ENCODE assay signal across 10 mouse cellular contexts in the genomic region with DNA sequence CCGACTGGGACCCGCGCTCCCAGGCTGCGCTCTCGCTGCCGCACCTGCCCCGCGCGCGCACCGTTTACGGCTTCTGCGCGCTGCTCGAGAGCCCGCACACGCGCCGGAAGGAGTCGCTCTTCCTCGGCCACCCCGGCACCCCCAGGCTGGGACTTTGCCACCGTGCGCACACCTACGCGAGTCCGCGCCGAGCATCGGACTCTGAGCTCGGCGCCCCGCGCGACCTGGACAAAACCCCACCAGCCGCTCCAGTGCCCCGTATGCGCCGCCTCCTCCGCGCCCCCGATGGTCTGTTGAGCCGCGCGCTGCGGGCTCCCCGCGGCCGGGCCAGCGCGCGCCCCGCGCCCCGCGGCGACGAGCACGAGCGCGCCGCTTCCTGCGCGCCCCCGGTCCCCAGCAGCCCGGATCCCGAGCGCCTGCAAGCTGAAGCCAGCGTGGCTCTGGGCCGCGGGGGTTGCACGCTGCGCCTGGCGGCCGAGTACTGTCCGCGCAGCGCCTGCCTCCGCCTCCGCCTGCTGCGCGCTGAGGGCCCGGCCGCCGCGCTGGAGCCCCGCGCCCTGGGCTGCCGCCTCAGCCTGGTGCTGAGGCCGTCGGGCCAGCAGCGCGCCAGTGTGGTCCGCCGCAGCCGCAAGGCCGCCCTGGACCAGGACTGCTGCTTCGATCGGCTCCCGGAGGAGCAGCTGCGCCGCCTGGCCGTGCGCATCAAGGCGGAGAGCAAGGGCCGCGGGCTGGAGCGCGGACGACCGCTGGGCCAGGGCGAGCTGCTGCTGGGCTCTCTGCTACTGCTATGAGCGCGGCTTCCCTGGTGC. TPM values are rescaled to one million over a fixed set of nuclear protein-coding genes. Genes with fewer than 3 reads are reported as not detected.
A peak's percentile ranks its signal among the peaks of the same experiment; 100 is the strongest.
DNase-seq lines count a peak whose midpoint lies in the region; ATAC-seq lines count a peak whose summit lies in the region.
"Not testable (repeated sequence)": the region's sequence is repeated elsewhere in the genome, so short reads cannot be mapped to it uniquely, and the experiment has no call there.
"Had no signal": no experiment of that assay in that cellular context is flagged by ENCODE, and none has a peak within 500 bp of the region (broad histone marks: within the 10 kb centered on the region; RNA-seq: fewer than 3 reads in every experiment).

No protein-coding gene starts in this region.

- H3K4me2 ChIP-seq in liver, embryonic 12.5 days = peak overlapping the region; percentile 66

- 1% methylated on average over 99 of the region's 114 CpGs for WGBS in liver, embryonic 12.5 days (ENCODE audit: insufficient replicate concordance)

- intact Hi-C loops in heart, postnatal 25 days (cut with DNase I) = loop anchor here (5.0 kb wide), 1 partner anchor 117 kb away; no protein-coding TSS in a partner anchor

- H3K4me3 ChIP-seq in liver, embryonic 12.5 days = peak overlapping the region; percentile 50

- H3K36me3 ChIP-seq in liver, embryonic 12.5 days = not testable (repeated sequence)

- peaks cover 65% of the 10 kb centered on the region for H3K27me3 ChIP-seq in liver, embryonic 12.5 days (replicated peaks)

- H3K9me3 ChIP-seq in liver, embryonic 12.5 days (replicated peaks) = not testable (repeated sequence)

- H3K4me1 ChIP-seq in liver, embryonic 12.5 days = not testable (repeated sequence)

- H3K9ac ChIP-seq in liver, embryonic 12.5 days = not testable (repeated sequence)

- not testable (repeated sequence) for H3K27ac ChIP-seq in liver, embryonic 12.5 days

- DNase-seq in R1 (ENCODE audit: low read depth, low spot score) = peak; percentile 78
- peak; percentile 84 to 86 for DNase-seq in cerebellum, postnatal 25 days
- peak; percentile 51 to 72 for DNase-seq in frontal cortex, postnatal 10 days (ENCODE audit: low spot score in 2 of 2)
- peak; percentile 21 for DNase-seq in heart, postnatal 25 days (ENCODE audit: low spot score)
- peak; percentile 65 for DNase-seq in layer of hippocampus, adult 11-12 months (ENCODE audit: low spot score)
- DNase-seq in neural tube, embryonic 10.5 days (ENCODE audit: extremely low spot score, low spot score) = peak; percentile 80
- peak; percentile 18 for DNase-seq in telencephalon, adult 2 months (ENCODE audit: low read depth, low spot score)

- not testable (repeated sequence) for ATAC-seq in liver, embryonic 12.5 days

RNA-seq across cellular contexts. Expression of a gene that starts 0.9 kb away (rescaled TPM):
- 1 to 10 TPM; 1.6 to 1.9 TPM for total RNA-seq in heart, postnatal 25 days (2021)
- polyA plus RNA-seq in liver, embryonic 12.5 days (2016; fragmentation: Nextera tagmentation; extraction: Ambion mirVana) = 0.12 TPM in 1 of 2 replicates, not detected in the other
- total RNA-seq: G1E; gastrocnemius, adult 8-10 months had no signal
- polyA plus RNA-seq: G1E had no signal

Comparison
In these comparisons a context has a peak if more than half of its experiments do, and no peak if none do; other contexts are left out.
1. DNase-seq: peak in every context shown above with its lines; median percentile 85 in cerebellum, postnatal 25 days; 80 in neural tube, embryonic 10.5 days; 78 in R1; 65 in layer of hippocampus, adult 11-12 months; 62 in frontal cortex, postnatal 10 days; 21 in heart, postnatal 25 days; 18 in telencephalon, adult 2 months.